Mouse (Mus musculus): Measurements from ENCODE around the gene Coq8a. TPM values are rescaled to one million over a fixed set of nuclear protein-coding genes. Genes with fewer than 3 reads are reported as not detected.

Coq8a gene
- 3.7 and 6.3 TPM in 2 replicates for polyA plus RNA-seq (2012)

GRCm38 (mm10) chr1:180198959-180199714 is at the start of gene Coq8a:
TSS of gene Coq8a (minus strand) at chr1:180199602.
- no peak for TF ChIP-seq GATA1 (IDR thresholded peaks at IDR 0.05; ENCODE audit: low read length)

GRCm38 (mm10) chr1:180248593-180249146 is 49.3 kb upstream of the Coq8a start:
- peak; percentile 73 for TF ChIP-seq GATA1 (IDR thresholded peaks at IDR 0.05; ENCODE audit: low read length)

- TF ChIP-seq GATA1 (IDR thresholded peaks at IDR 0.05; ENCODE audit: low read length): no peak
Measured at GRCm38 (mm10) chr1:180247901-180248300, 48.5 kb upstream of the Coq8a start.

- TF ChIP-seq GATA1 (IDR thresholded peaks at IDR 0.05; ENCODE audit: low read length): no peak
Measured at GRCm38 (mm10) chr1:180245741-180246507, 46.5 kb upstream of the Coq8a start.

- no peak for TF ChIP-seq GATA1 (IDR thresholded peaks at IDR 0.05; ENCODE audit: low read length)
Measured at GRCm38 (mm10) chr1:180231729-180232128, 32.3 kb upstream of the Coq8a start.

GRCm38 (mm10) chr1:180230580-180230979 is 31.2 kb upstream of the Coq8a start:
- TF ChIP-seq GATA1 (IDR thresholded peaks at IDR 0.05; ENCODE audit: low read length): no peak

- no peak for TF ChIP-seq GATA1 (IDR thresholded peaks at IDR 0.05; ENCODE audit: low read length)
Measured at GRCm38 (mm10) chr1:180229906-180230305, 30.5 kb upstream of the Coq8a start.

GRCm38 (mm10) chr1:180228854-180229253 is 29.5 kb upstream of the Coq8a start:
- TF ChIP-seq GATA1 (IDR thresholded peaks at IDR 0.05; ENCODE audit: low read length): no peak

GRCm38 (mm10) chr1:180226766-180227165 is 27.4 kb upstream of the Coq8a start:
- no peak for TF ChIP-seq GATA1 (IDR thresholded peaks at IDR 0.05; ENCODE audit: low read length)

GRCm38 (mm10) chr1:180226221-180226713 is 26.9 kb upstream of the Coq8a start:
- no peak for TF ChIP-seq GATA1 (IDR thresholded peaks at IDR 0.05; ENCODE audit: low read length)

- TF ChIP-seq GATA1 (IDR thresholded peaks at IDR 0.05; ENCODE audit: low read length): no peak
Measured at GRCm38 (mm10) chr1:180225500-180226220, 26.3 kb upstream of the Coq8a start.

GRCm38 (mm10) chr1:180222007-180222406 is 22.6 kb upstream of the Coq8a start:
- TF ChIP-seq GATA1 (IDR thresholded peaks at IDR 0.05; ENCODE audit: low read length): no peak

- TF ChIP-seq GATA1 (IDR thresholded peaks at IDR 0.05; ENCODE audit: low read length): no peak
Measured at GRCm38 (mm10) chr1:180220791-180221542, 21.6 kb upstream of the Coq8a start.

GRCm38 (mm10) chr1:180216541-180217276 is 17.3 kb upstream of the Coq8a start:
- TF ChIP-seq GATA1 (IDR thresholded peaks at IDR 0.05; ENCODE audit: low read length): no peak

Measured in G1E-ER4 (cell line).